Mouse (Mus musculus) layer of hippocampus, adult 2 months (tissue): ENCODE measurements around the gene Col10a1. TPM values are rescaled to one million over a fixed set of nuclear protein-coding genes. Genes with fewer than 3 reads are reported as not detected.

Experiments
- total RNA-seq, 2 experiments: library from RNA; stranded (reverse); gene quantifications; 2 replicates each; pipeline ENCODE4 v1.2.3; 2021

The Col10a1 gene
- total RNA-seq, 2 experiments from 2014 or later, result not detected

Other genes with a start within 250 kb of the Col10a1 start
- 1 to 10 TPM; 6.2 to 7.3 TPM for gene Dse, start 182.3 kb upstream of the Col10a1 start, total RNA-seq
- 100 to 1,000 TPM; 163 to 172 TPM for gene Tspyl1, start 107.8 kb upstream of the Col10a1 start, total RNA-seq
- gene Tspyl4, start 92.5 kb upstream of the Col10a1 start, total RNA-seq, result 100 to 1,000 TPM; 348 to 365 TPM
- gene Nt5dc1, start 28.6 kb downstream of the Col10a1 start, total RNA-seq, result 1 to 10 TPM; 3.9 to 4.0 TPM
- under 1 TPM; 0.13 to 0.42 TPM for gene Frk, start 93.4 kb downstream of the Col10a1 start, total RNA-seq